Mouse (Mus musculus): ENCODE data around the gene Islr.

Gene Islr

DNA sequence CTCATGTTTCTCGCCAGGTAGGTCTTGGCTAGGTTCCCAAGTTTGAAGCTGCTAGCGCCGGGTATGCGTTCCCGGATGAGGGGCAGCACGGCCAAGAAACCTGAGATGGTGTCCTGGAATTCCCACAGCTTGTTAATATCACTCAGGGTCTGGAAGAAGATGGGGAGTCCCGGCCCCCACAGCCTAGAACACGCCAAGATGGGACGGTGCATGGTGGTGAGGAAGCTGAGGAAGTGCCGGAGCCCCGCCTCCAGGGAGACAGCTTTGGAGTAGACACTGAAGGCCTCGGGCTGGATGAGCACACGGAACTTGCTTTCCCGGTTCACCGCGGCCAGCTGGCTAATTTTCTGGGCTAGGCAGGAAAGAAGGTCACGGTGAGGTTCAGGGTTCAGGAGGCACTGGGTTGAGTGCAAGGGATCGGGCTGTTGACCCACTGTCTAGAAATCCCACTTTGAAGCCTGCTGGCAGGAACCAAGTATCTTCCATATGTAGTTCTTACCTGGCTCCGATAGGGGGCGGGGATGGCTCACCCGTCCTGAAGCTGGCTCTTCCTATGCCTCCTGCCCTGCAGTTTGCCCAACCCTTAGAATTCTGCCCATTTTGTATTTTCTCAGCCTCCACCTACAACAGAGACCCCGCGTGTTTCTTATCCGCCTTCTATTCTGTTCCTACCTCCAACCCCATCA lies 16.3 kb upstream of the Islr start:
- DNase-seq (ENCODE audit: low spot score in 2 of 2), result peak in 1 of 2 experiments; percentile 57

DNA sequence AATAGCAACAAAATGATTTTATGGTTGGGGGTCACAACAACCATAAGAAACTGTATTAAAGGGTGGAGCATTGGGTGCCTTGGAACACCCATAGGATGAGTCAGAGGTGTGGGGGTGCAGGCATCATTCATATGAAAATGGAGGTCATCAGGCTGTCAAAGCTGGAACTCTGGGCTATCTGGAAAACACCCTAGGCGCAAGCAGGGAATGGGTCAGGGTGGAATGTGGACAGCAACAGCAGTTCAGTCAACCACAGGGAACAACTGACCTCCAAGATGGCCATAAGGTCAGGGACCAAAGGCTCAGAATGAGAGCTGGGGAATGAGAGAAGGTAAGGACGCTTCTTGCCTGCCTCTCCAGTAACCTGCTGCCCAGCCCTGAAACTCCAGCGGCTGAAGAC lies 14.4 kb upstream of the Islr start:
- DNase-seq (ENCODE audit: low spot score in 2 of 2), result no peak

DNA sequence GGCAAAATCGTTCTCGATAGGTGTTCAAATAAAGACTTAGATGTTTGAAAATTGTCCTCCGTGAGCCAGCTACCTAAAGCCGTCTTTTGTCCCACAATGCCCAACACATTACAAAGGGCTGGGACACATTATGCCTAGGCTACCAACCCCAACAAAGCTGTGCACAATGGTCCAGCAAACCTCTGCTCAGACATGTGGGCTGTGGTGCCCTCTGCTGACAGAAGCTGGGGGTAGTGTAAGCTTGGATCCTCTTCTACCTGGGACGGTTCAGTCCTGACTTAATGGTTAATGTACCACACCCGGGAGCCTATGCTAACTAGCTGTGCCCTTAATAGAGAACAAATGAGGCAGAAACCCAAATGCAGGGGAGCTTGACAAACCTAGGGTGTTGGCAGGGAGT lies 12.3 kb upstream of the Islr start:
- DNase-seq (ENCODE audit: low spot score in 2 of 2), result peak in 1 of 2 experiments; percentile 70

DNA sequence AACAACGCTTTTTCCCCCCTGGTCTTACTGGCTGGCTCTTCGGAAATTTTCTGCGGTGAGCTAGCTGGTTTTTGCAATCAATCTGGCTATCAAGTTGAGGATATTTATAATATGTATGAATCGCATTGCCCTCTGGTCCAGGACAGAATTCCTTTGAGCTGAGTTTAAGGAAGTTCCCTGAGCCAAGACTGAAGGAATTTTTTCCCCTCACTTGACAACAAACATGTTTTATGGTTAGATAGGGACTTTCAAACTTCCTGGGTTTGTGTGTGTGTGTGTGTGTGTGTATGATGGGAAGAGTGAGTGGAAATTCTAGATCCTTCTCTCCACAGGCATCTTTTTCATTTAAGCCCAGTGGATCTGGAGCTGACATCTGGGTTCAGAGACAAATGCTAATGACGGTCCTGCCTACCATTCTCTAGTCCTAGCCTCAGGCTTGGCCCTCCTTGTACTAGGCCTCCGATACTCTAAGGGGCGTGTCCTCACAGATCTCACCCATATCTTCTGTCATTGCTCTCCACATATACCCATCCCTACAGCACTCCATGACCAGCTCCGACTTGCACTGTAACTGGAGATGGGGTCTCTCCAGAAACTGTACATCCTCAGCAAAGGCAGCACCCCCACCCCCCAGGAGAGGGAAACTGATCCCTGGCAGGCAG lies 10.5 kb upstream of the Islr start:
- no peak for DNase-seq (ENCODE audit: low spot score in 2 of 2)

DNA sequence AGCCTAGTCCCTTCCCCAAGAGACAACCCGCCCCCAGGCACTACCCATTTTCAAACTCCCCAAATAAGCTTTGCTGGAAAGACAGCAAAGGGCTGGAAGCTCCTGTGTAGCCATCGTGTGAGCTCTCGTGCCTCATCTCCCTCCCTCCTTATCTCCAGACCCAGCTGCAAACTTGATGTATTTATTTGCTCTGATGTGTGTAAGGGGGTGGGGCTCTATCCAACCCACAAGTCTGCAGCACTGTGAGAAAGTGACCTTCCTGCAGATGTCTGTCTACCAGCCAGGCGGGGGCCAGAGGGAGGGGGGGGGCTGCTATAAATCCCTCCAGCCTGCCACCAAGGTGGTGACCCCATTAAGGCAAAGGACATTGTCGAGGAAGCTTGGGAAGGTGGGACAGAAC lies 9.8 kb upstream of the Islr start:
- no peak for DNase-seq (ENCODE audit: low spot score in 2 of 2)

DNA sequence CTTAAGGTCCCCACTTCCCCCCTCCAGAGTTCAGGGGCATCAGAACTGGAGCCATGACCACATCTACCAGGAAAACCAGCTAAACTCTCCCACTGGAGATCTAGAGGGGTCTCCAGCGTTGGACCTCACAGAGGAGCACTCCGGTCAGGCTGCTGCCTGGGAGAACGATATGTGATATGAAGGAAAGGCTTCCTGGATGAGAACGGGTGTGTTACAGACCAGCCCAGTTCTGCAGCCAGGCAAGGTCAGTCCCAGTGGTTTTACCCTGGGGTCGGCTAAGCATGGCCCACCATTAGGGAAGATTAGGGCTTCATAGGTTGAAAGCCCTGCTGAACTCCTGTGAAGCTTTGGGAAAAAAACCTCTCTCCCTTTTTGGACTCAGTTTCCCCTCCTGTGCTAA lies 9.3 kb upstream of the Islr start:
- no peak for DNase-seq (ENCODE audit: low spot score in 2 of 2)

DNA sequence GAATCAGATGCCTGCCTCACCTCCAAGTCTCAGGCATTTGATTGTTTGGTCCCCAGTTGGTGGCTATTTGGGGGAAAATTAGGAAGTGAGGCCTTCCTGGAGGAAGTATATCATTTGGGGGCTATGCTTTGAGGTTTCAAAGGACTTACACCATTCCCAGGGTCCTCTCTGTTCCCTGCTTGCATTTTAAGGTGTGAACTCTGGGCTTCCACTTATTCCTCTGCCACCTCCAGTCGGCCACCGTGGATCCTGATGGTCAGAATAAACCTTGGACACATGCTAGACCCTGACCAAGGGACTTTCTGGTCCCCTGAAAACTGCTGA lies 6.2 kb upstream of the Islr start:
- no peak for DNase-seq (ENCODE audit: low spot score in 2 of 2)

DNA sequence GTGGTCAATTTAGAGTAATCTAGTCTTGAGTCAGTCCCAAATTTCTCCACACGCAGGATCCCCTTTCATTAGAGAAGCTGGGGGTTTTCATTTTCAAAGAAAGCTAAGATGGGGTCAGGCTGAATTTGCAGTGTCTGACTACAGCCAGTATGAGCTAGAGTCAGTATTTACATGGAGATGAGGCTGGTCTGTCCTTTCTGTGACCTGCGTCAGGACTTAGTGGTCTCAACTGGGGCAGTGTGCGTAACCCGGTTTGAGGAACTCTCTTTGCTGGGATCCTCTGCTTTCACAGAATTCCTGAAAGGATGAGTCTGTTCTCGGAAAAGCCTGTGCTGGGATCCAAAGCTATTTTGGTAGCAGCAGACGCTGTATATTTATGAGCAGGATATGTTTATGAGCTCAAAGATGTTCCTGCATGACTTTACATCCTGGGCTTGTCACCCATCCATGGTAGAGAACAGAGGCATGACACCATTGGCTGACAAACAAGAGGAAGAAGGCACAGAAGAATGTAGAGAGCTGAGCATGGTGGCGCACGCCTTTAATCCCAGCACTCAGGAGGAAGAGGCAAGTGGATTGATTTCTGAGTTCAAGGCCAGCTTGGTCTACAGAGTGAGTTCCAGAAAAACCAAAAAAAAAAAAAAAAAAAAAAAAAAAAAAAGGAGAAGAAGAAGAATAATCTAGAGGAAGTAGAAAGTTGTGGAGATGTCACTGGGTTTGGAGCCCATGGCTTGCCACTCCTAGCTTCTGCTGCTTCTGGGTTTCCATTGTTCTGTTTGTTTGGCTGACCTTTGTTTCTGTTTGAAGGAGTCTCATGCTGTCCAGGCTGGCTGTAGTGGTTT lies 5.6 kb upstream of the Islr start:
- no peak for DNase-seq (ENCODE audit: low spot score in 2 of 2)

DNA sequence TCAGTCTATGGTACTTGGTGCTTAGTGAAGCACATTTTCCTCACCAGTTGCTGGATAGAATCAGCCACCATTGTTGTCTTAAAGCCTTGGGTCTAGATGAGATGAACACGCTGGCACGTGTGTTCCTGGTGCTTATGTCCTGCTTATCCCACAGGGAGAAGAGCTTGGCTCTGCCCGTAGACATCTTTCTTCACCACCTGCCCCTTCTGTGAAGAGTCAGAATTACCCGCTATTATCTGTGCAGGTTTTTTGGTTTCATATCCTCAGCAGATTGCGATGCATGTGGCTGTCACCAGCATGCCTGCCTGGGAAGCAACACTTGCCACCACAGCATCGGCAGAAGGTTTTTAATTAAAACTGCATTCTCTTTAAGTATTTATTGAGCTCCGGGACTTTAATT lies 1.9 kb upstream of the Islr start:
- DNase-seq (ENCODE audit: low spot score in 2 of 2), result peak in 1 of 2 experiments; percentile 60

DNA sequence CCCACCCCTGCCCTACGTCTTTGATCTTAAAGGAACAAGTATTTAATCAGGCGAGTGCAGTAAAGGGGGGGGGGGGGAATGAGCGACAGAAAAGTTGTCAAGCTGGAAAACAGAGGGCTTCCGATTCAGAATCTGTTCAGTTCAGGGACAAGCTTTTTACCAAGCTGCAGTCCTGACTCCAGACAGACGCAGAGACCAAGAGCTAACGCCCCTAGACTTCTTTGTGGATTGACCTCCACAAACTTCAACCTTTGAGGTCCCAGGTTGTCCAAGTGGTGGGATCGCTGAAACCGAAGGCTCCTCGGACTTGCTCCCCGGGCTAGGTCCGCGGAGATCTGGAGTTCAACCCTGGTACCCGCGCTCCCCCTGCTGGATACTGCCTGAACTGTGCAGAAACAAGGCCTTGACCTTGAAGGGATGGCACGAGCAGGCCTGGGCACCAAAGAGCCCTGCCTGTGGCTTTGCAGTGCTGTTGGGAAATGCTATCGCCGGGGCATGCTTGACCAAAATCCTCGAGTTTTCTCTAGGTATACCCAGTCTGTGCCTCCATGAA lies 418 bp upstream of the Islr start:
- DNase-seq (ENCODE audit: low spot score in 2 of 2), result peak; percentile 86 to 91

DNA sequence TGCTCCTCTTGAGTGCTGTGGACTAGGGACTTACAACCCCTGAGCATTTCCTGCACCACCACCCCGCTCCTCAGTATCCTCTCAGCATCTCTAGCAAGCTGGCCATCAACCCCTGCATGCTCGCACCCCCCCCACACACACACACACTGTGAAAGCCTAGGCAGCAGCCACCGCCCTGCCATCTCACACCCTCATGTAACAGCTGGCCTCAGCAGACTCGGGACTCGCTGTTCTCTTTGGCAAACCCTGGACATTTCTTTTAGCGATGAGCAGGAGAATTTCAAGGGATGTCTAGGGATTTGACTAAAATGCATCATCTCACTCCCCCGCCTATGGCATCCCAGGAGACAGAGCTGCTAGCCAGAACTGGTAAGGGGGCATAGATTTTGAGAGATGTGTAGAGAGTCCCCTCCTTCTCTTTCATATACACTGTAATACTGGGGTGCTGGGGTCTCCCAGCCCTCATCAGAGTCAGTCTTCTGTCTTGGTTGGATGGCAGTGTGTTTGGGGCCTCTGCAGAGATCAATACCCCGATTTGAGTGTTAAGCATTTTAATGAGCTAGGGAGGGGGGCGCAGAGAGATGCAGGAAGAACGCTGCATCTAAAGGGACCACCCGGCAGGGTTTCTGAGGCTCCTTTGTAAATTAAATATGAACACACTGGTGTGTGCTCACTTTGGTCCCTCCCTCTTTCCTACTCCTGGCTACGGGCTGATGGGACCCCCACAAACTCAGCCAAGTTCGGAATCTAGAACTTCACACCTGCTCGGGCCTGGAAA lies 1.2 kb downstream of the Islr start:
- peak; percentile 60 to 78 for DNase-seq (ENCODE audit: low spot score in 2 of 2)

DNA sequence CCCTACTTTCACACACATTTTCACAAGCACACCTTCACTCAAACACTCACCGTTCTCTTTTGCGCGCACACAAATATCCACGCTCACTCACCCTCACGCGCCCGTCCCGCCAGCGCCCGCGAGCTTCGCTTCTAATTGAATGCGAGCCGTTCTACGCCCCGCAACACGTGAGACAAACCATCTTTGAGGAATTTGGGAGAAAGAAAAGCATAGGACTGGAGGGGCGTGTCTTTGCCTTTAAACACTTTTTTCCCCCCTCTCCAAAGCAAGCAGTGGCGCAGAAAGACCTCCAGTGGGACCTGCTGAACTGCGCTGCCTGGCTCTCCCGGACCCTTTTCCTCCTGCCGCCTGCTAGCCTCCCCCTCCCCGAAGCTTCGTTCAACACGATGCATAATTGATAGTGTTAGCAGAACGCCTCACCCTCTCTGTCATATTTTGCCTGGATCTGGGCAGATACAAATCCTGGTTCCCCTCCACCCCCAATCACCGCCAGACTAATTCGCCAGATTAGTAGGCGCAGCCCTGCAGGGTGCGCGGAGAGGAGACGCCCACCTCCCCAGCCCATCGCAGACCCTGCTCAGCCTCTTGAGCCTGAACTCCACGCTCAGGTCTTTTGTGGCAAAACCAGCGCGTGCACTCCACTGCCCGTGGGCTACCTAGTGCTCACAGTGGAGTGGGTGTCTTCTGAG lies 2.1 kb downstream of the Islr start:
- DNase-seq (ENCODE audit: low spot score in 2 of 2), result peak; percentile 63 to 70

DNA sequence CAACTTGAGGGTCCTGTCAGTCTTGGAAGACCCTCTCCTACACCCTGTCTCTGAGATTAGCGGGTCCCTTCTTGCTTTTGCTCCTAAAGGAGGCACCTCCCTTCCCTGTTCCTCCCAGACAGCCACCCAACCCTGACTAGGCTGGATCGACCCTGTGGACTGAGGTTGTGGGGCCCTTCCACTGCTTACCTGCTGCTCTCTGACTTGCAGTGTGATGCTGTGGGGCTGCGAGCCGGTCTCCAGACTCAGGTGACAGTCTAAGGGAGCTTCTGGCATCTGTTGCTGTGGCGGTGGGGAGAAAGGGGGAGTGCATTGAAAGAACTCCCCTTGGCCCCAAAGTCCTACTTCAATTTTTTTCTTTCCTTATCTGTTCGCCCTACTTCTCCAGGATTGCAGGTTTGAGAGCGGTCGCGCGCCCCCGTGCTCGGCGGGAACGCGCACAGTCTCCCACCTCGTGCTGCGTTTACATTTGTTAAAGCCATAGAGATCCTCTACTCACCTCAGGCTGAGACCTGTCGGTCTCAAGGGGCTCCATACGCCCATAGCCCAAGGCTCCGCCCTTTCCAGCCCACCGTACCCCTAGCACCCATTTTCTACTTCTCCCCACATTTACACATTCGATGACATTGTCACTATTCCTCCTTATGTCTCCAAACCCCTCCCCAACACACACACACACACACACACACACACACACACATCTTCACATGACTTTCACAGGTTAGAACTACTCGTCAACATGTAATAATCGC lies 2.8 kb downstream of the Islr start:
- DNase-seq (ENCODE audit: low spot score in 2 of 2), result peak; percentile 58 to 71

DNA sequence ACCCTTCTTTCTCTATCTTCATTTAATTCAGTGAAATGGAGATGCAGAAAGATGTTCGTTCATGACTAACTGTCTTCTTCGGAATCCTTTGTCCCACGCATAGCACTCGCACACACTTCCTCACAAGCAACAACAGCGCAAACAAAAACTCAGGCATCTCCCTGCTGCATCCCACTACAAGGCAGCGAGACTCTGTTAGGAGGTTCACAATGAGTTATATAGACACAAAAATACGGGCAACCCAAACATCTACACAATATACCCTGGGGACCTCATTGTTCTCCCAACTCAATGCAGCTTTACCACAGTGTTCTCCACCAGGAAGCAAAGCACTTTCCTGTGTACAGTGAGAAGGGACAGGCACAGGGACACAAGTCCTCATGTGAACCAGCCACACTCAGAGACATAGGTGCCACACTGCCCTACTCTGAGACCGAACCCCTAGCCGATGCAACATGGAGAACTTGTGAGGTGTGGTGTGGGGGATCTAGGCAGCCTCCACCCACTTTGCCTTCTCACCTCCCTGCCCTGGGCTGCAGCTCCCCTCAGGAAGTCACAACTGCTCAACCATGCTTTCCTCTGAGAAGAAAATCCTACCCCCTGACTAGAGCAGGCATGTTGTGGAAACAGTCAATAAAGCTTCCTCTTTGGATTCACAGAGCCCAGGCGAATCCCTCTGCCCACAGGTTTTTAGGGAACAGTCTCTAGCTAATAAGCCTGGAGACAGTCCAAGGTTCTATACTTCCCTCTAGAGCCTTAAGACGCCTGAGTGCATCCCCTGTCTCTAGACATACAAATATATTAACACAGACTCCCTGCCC lies 3.6 kb downstream of the Islr start:
- no peak for DNase-seq (ENCODE audit: low spot score in 2 of 2)

DNA sequence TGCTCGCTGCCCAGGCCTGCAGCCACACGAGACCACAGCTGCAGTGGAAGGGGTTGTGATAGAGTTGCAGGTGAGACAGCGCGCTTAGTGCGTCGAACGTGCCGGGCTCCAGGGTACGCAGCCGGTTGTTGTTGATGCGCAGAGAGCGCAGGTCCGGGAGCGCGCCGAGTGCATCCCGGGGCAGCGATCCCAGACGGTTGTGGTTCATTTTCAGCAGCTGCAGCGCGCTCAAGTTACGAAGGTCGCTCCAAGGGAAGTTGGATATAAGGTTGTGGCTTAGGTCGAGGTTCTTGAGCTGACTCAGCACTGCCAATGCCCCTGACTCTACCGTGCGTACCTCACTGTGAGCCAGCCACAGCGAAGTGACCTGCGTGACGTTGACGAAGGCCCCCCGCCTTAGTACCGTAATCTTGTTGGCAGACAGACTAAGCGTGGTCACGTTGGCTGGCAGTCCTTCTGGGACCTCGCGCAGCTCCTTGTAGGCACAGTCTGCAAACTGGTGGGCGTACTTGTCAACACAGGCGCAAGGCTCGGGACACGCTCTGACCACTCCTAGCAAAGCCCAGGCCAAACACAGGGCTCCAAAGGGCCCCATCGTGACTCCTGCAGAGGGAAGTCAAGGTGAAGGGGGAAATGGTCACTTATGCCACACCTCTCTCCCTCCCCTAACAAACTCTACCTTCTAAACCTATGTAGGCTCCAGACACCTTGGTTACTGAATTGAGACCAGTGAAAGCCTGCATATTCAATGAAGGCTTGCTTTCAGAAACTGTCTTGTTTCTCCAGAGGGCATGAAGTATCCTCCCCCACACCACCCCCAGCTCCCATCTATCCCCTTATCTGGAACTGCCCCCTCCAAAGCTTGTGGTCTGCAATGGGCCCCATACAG lies 4.5 kb downstream of the Islr start:
- DNase-seq (ENCODE audit: low spot score in 2 of 2), result peak; percentile 45 to 65

DNA sequence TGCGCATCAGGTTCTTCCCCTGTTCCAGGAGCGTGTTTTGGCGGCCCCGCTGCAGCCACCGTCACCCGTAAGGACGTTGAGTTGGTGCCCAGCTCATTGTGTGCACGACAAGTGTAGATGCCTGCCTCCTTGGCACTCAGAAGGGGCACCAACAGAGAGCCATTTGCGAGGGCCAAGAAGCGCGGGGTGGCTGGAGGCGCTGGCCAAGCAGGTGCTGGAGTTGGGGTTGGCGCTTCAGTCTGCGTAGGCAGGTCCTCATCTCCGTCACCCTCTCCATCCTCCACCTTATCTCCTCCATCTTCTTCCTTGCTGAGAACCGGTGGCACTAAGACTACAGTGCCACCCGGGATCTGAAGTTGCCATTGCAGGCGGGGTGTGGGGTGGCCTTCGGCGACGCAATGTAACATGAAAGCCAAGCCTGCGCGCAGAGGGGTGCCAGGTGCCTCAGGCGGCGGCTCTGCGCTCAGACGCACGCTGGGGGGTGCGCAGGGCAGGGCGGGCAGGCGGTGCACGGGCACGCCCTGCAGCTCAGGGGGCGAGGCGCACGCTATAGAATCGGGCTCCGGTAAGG lies 5.2 kb downstream of the Islr start:
- peak; percentile 58 to 67 for DNase-seq (ENCODE audit: low spot score in 2 of 2)

DNA sequence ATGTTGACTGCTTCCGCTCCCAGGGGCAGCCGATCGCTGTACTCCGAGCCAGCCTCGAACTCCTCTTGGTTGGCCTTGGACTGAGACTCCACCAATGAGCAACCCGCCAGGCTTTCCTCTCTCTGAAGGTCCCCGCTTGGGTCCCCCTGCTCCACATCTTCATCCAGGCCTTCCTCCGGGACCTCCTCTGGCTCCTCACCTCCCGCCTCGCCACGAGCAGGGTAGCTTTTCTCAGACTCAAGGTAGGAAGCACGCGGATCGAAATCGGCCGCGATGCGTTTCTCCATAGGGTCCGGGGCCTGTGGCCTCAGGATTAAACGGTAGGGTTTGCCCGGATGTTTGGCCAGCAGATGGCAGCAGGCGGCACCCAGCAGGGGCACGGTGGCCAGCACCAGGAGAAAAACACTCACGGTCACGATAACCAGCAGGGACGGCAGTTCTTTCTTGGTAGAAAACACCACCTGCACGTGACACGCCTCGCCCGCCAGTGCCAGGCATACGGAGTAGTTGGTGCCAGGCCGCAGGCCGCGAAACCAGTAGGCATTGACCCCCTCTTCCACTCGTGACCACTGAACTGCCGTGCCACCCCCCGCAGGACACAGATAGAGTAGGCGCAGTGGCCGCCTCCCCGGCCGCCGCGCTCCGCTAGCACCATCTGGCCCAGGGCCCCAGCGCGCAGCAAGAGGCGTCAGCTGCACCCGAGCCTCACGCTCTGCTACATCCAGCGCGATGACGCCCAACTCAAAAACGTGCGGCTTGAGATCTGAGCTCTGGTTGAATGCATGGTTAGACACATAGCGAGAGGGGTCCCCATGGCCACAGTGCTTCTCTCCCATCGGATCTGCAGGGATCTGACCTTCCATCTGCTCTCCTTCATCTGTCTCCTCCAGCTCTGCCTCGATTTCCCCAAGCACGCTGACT lies 6.1 kb downstream of the Islr start:
- DNase-seq (ENCODE audit: low spot score in 2 of 2), result peak; percentile 77 to 82
